Mouse (Mus musculus) adrenal gland, postnatal 14 days (tissue): ENCODE data around the gene Olfr508. TPM values are rescaled to one million over a fixed set of nuclear protein-coding genes. Genes with fewer than 3 reads are reported as not detected.
"Not testable (repeated sequence)": the region's sequence is repeated elsewhere in the genome, so short reads cannot be mapped to it uniquely, and the experiment has no call there.

Source experiments
- DNase-seq: peaks from one replicate; pipeline ENCODE4 v3.0.0; 2021; ENCODE audit warnings: mixed read lengths
- long read RNA-seq, 2 experiments: library from polyadenylated mRNA; stranded (forward); transcript quantifications; one replicate each; pipeline ENCODE4 v2.0.0; 2021
- total RNA-seq: library from RNA; stranded (reverse); gene quantifications from 2 replicates; pipeline ENCODE4 v1.2.3, GENCODE M21; 2021

The Olfr508 gene
- total RNA-seq, result not detected in 2 replicates
- long read RNA-seq, experiment 1, result 0 reads
- long read RNA-seq, experiment 2, result 0 reads

- DNase-seq, result no peak
Measured at GRCm38 (mm10) chr7:108629694-108630093, at the start of gene Olfr508. TSS of gene Olfr508 (plus strand) at chr7:108629994.

GRCm38 (mm10) chr7:108589797-108590196, 40.0 kb upstream of the Olfr508 start:
- DNase-seq, result no peak

- DNase-seq, result not testable (repeated sequence)
Measured at GRCm38 (mm10) chr7:108601916-108602315, 27.9 kb upstream of the Olfr508 start.

GRCm38 (mm10) chr7:108610487-108610886, 19.3 kb upstream of the Olfr508 start, which contains the start of gene Olfr506:
TSS of gene Olfr506 (plus strand) at chr7:108610787.
- DNase-seq, result no peak

GRCm38 (mm10) chr7:108614110-108614509, 15.7 kb upstream of the Olfr508 start:
- DNase-seq, result no peak

- DNase-seq, result not testable (repeated sequence)
Measured at GRCm38 (mm10) chr7:108616781-108617180, 13.0 kb upstream of the Olfr508 start.

- no peak for DNase-seq
Measured at GRCm38 (mm10) chr7:108621514-108621913, 8.3 kb upstream of the Olfr508 start, which contains the start of gene Olfr507. TSS of gene Olfr507 (plus strand) at chr7:108621814.

- no peak for DNase-seq
Measured at GRCm38 (mm10) chr7:108651806-108652205, 22.0 kb downstream of the Olfr508 start, which contains the start of gene Olfr509. TSS of gene Olfr509 (minus strand) at chr7:108651906.

GRCm38 (mm10) chr7:108662419-108662818, 32.6 kb downstream of the Olfr508 start:
- no peak for DNase-seq

GRCm38 (mm10) chr7:108666118-108666517, 36.3 kb downstream of the Olfr508 start, which contains the start of gene Olfr510:
TSS of gene Olfr510 (plus strand) at chr7:108666418.
- no peak for DNase-seq

GRCm38 (mm10) chr7:108671058-108671457, 41.3 kb downstream of the Olfr508 start:
- no peak for DNase-seq

GRCm38 (mm10) chr7:108678886-108679285, 49.1 kb downstream of the Olfr508 start:
- no peak for DNase-seq

Other genes with a start within 250 kb of the Olfr508 start
- gene Olfr495, start 236.8 kb upstream of the Olfr508 start, total RNA-seq, result not detected in 2 replicates
- gene Olfr497, start 209.6 kb upstream of the Olfr508 start, total RNA-seq, result not detected in 2 replicates
- not detected in 2 replicates for gene Olfr498, start 164.7 kb upstream of the Olfr508 start, total RNA-seq
- gene Olfr502, start 104.9 kb upstream of the Olfr508 start, total RNA-seq, result not detected in 2 replicates
- not detected in 2 replicates for gene Olfr503, start 85.5 kb upstream of the Olfr508 start, total RNA-seq
- gene Olfr504, start 64.2 kb upstream of the Olfr508 start, total RNA-seq, result not detected in 2 replicates
- not detected in 2 replicates for gene Olfr506, start 19.2 kb upstream of the Olfr508 start, total RNA-seq
- not detected in 2 replicates for gene Olfr507, start 8.2 kb upstream of the Olfr508 start, total RNA-seq
- not detected in 2 replicates for gene Olfr509, start 21.9 kb downstream of the Olfr508 start, total RNA-seq
- not detected in 2 replicates for gene Olfr510, start 36.4 kb downstream of the Olfr508 start, total RNA-seq
- not detected in 2 replicates for gene Olfr512, start 83.3 kb downstream of the Olfr508 start, total RNA-seq
- gene Olfr513, start 121.0 kb downstream of the Olfr508 start, total RNA-seq, result not detected in 2 replicates
- not detected in 2 replicates for gene Olfr514, start 196.0 kb downstream of the Olfr508 start, total RNA-seq
- gene Olfr516, start 220.5 kb downstream of the Olfr508 start, total RNA-seq, result not detected in 2 replicates
- not detected in 2 replicates for gene Olfr517, start 242.4 kb downstream of the Olfr508 start, total RNA-seq